Mouse (Mus musculus): ENCODE measurements at regions not wholly inside any gene's neighbourhood (a gene's known extent, or its start where the extent isn't known, plus 50 kb on each side); places are given as distances from the start of the nearest gene placed in this dataset.

- no peak for DNase-seq
- intact Hi-C loops (cut with DNase I), result no loop called here
Measured at GRCm38 (mm10) chr1:61234298-61234682, 256.6 kb downstream of the Icos start.

GRCm38 (mm10) chr1:61236511-61236910, 258.8 kb downstream of the Icos start:
- no peak for DNase-seq
- intact Hi-C loops (cut with DNase I), result no loop called here

DNA sequence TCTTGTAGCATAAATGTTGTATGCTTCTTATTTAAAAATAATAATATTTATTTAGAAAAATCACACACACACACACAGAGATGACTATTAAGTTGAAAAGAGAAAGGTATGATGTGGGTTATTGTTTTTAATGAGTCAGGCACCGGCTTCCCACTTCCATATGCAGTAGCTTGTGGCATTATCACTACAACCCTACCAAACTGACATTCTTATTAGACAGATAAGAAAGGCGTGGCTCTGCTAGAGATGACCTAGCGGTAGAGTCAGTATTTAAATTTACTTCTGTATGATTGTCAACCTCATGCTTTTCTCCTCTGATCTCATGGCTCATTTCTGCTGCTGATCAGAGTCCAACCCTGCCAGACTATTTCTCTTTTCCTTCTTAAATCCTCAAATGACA, 260.9 kb downstream of the Icos start:
- no peak for DNase-seq
- intact Hi-C loops (cut with DNase I), result no loop called here

- intact Hi-C loops (cut with DNase I), result no loop called here
- no peak for DNase-seq
Measured at GRCm38 (mm10) chr1:61257561-61257960, 279.8 kb downstream of the Icos start.

- DNase-seq, result no peak
- intact Hi-C loops (cut with DNase I), result no loop called here
Measured at GRCm38 (mm10) chr1:61263466-61263865, 285.7 kb downstream of the Icos start.

DNA sequence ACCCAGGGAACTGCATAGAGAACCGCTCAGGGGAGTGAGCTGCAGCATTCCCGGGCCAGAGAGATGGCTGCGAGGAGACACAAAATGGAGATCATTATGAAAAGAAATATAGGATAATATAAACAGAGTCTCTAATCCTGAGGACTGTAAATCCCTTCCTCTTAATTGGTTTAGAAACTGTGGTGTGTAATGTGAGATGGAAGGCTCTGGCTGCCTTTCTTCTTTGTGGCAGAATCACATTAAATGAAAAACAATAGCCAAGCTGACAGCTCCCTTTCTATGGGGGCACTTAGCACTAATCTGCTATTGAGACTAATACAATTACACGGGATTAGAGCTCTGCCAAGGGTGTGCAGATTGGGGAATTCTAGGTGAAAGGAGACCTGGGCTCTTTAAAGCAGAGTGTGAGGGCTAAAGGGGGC, 288.0 kb downstream of the Icos start:
- DNase-seq, result no peak
- intact Hi-C loops (cut with DNase I), result loop anchor here (5.0 kb wide), 1 partner anchor 48 kb away; no protein-coding TSS in a partner anchor

DNA sequence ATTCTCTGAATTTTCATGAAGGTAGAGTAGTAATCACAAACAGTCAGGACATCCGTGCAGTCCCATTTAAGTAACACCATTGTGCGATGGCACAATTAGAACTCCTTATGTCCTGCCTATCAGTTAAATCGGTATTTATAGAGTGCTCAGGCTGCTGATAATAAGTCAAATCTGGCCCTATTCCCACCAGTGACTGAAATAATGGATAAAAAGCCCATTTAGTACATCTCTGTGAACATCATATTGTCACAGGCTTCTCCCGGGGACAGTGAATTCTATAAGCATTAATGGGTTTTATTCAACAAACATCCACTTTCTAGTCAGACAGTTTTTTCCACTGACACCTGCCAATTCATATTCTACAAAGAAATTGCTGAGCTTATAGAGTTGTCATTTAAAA, 296.1 kb downstream of the Icos start:
- intact Hi-C loops (cut with DNase I), result no loop called here

DNA sequence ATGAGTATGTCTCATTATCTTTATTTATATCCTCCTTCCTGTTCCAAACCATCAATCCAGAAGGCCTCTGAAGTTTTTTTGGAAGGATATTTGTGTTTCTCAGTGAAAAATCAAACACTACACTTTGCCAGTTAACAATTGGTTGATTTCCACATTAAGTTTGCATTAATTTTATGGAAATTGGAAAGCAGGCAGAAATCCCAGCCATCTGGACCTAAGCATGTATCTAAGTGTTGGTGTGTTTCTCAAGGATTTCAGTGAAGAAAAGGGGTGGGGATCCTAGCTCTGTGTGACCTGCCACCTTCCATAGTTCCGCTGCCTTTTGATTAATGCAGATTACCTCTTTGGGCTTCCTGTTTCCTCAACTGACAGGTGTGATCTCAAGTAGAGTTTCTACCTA, 296.5 kb downstream of the Icos start:
- intact Hi-C loops (cut with DNase I), result no loop called here
- no peak for DNase-seq

More for the DNA sequence above, 296.1 kb downstream of the Icos start:
- DNase-seq, result no peak

DNA sequence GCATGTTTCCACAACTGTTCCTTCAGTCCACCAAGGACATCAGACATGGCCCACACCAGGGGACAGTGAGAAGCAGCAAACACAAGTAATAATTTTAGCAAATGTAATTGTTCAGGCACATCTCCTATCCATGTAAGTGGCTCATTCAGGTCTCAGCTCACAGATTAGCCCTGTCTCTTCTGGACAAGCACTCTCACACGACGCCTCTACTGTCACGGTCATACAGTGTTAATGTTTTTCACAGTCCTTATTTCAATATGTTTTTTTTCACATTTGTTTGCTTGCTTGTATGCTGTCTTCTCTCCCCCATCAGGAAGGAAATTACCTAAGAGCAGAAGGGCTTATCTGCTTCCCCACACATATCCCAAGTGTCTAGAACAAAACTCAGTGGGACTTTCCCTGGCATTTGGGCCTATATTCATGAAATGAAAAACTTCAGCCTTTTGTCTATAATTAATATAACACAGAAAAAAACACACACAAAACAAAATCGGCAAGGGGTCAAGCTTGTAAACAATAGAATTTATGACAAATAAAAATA, 299.5 kb downstream of the Icos start:
- intact Hi-C loops (cut with DNase I), result loop anchor here (5.0 kb wide), 1 partner anchor 95 kb away; no protein-coding TSS in a partner anchor
- no peak for DNase-seq

GRCm38 (mm10) chr1:61288185-61288584, 310.5 kb downstream of the Icos start:
- intact Hi-C loops (cut with DNase I), result no loop called here
- DNase-seq, result no peak

DNA sequence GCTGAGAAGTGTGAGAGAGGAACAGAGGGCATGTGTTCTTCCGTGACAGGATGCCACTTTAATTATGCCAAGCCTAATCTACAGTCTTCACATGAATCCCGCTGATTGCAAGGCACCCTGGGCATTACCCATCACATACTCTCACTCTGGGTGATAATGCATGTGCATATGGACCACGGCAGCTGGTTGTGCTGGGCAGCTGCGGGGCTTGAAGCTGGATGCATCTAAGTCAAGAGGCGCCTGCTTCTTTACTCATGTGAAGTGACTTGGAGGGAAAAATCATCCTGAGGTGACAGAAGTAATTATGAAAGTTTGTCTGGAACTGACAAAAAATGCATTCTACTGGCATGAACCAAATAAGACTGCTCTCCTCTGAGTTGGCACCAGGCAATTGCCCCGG, 311.2 kb downstream of the Icos start:
- intact Hi-C loops (cut with DNase I), result no loop called here
- no peak for DNase-seq

- intact Hi-C loops (cut with DNase I), result no loop called here
- DNase-seq, result no peak
Measured at GRCm38 (mm10) chr1:61289552-61289951, 311.8 kb downstream of the Icos start.

DNA sequence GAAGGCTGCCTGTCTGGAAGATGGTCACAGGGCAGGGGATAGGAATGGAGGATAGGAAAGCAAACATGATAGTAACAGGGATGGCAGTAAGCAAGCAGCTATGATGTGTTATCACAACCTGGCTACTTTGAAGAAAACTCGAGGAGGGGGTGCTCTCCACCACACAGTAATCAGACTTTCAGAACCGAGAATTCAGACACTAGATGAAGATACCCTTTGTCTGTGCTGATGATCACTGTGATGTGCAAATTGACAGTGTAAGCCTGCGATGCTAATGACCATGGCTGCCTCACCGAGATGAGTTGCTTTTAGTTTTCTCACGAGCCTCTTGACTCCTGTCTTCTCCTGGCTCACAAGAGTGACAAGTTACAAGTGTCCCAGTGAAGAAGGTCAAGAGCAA, 315.4 kb downstream of the Icos start:
- intact Hi-C loops (cut with DNase I), result loop anchor here (10.0 kb wide), 3 partner anchors 238 to 632 kb away; no protein-coding TSS in a partner anchor
- DNase-seq, result no peak

GRCm38 (mm10) chr1:61295219-61295618, 317.5 kb downstream of the Icos start:
- intact Hi-C loops (cut with DNase I), result loop anchor here (5.0 to 10.0 kb wide), 6 partner anchors 88 to 1667 kb away; no protein-coding TSS in a partner anchor

DNA sequence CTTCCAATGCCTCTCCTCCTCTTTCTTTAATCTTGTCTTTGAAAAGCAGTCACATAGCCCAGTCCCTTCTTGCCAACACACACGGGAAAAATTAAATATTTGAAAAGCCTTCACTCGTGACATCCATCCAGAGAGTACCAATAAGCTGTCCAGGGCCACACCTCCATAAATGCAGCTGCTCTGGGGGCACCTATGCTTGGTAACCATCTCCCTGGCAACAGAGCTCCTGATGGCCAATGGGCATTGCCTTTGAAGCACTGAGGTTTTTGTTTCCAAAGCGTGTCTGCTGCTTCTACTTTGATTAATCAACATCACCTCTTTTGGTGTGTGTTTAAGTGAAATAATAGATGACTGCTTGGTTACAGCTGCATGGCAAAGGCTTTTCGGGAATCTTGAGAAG, 319.1 kb downstream of the Icos start:
- intact Hi-C loops (cut with DNase I), result loop anchor here (1.0 to 10.0 kb wide), 9 partner anchors 77 to 1665 kb away; no protein-coding TSS in a partner anchor
- DNase-seq, result no peak

More at GRCm38 (mm10) chr1:61295219-61295618, 317.5 kb downstream of the Icos start:
- no peak for DNase-seq

DNA sequence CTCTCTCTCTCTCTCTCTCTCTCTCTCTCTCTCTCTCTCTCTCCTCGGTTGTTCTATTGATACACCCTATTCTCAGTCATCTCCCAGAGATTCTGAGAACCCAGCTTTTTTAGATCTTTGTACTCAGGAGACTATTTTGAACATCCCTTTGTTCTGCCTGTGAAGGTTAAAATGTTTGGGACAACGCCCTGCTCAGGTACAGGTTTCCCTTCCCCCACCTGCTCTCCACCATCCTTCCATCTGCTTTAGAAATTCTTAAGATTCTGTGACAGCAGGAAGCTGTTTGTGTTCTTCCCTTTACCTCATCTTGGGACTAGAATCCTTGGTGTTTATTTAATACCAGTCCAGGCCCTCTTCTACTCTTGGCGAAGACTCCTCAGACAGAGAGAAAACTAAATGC, 319.6 kb downstream of the Icos start:
- intact Hi-C loops (cut with DNase I), result loop anchor here (1.0 to 10.0 kb wide), 8 partner anchors 77 to 1665 kb away; no protein-coding TSS in a partner anchor
- DNase-seq, result no peak

DNA sequence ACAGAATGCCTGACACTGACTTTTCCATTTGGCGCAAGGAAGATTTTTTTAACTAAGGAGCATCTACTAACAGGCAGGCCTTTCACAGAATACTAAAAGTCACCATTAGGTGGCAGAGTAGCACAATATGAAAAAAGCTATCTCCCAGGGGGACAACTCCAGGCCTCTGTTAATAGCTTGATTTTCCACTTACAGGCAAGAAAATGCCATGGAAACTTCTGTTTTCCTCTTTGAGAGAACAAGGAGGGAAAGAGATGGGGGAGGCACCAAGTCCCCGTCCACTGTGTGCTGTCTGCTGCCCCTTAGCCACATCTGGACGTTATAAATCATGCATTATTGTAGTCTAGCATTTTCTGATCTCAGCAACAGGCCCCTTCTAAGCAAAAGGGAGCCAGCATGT, 320.3 kb downstream of the Icos start:
- intact Hi-C loops (cut with DNase I), result loop anchor here (5.0 to 10.0 kb wide), 6 partner anchors 91 to 1664 kb away; no protein-coding TSS in a partner anchor
- DNase-seq, result peak; percentile 38 to 60

DNA sequence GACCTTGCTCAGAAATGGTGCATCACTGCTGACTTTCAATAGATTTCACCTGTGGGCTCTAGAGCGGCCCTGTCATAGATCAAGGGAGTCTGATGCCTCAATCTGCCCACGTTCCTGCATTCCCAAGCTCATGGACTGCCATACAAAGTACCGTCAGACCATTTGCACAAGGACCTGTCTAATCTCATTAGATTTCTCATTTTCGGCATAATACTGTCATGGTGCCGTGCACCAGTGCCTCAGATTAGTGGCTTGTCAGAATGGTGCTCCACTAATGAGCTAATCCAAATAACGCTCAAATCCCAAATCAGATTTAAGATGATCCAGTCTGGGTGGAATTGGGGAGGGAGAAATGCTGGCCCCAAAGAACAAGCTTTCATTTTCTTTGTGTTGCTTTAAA, 321.1 kb downstream of the Icos start:
- intact Hi-C loops (cut with DNase I), result loop anchor here (5.0 to 10.0 kb wide), 6 partner anchors 91 to 1664 kb away; no protein-coding TSS in a partner anchor
- DNase-seq, result no peak

DNA sequence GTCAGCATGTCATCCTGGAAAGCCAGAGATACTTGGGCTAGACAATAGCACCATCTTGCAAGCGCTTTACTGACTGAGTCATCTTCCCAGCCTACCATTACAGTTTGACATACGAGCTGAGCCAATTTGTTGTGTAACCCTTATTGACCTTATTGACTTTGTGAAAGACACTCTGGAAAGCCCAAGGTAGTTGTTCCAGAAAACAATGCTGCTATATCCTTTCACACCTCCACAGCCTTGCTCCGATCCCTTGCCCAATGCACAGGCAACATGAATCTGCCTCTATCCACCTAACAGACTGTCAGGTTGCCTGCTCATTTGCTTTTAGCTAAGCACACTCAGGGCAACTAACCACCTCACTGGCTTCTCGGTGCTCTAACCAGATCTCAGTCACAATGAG, 322.8 kb downstream of the Icos start:
- intact Hi-C loops (cut with DNase I), result loop anchor here (2.0 kb wide), 1 partner anchor 120 kb away; no protein-coding TSS in a partner anchor

DNA sequence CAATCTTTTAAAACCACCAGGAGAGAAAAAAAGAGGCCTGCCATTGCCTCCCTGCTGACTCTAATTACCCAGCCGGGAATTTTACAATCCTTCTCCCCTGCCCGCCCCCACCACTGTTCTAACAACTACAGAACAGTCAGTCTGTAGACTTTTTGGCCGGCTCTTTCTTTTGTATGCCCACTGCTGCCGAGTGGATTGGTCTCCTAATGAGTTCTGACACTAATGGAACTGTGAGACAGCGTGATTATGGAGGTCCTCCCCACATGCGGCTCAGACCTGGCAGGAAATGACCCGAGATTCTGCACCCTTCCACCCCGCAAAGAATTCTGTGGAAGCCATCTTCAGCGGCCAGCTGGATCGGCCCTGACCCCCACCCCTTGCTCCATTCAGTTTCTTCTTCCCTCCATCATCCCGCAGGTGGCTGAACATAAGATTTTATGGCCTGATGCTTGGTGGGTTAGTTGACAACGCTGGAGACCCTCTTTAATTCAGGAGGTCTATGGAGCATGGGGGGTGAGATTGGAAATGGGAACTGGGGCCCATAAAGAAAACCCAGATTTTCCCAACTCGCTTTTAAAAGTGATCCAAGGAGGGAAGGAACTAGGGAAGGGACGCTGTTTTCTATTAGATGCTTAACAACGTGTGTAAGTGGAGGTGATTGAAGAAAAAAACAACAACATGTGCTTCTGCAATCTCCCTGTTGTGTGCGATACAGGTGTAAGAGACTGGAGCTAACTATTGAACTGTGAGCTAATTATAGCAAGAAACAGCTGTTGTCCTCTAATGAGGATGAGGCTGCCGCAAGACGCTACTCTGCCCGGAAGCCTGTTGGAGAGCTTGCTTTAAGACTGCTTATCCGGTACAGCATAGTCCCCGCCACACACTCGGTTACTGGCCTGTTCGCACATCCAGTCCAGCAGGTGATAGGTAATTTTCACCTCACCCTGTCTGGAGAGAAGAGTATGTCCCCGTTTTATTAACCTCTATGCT, 323.6 kb downstream of the Icos start:
- DNase-seq, result no peak
- intact Hi-C loops (cut with DNase I), result loop anchor here (2.0 kb wide), 1 partner anchor 121 kb away; no protein-coding TSS in a partner anchor

More for the DNA sequence above, 322.8 kb downstream of the Icos start:
- DNase-seq, result no peak

- intact Hi-C loops (cut with DNase I), result no loop called here
- DNase-seq, result no peak
Measured at GRCm38 (mm10) chr1:61302570-61303071, 324.9 kb downstream of the Icos start.

Measured in heart, postnatal 14 days (tissue).